Mouse (Mus musculus) lung, embryonic 15.5 days (tissue): ENCODE results near the gene Maml2. TPM values are rescaled to one million over a fixed set of nuclear protein-coding genes. Genes with fewer than 3 reads are reported as not detected.

Source experiments
- ATAC-seq: fragments of 200-750 bp; cut with Nextera tagmentation; 2 replicates; pipeline ENCODE4 v1.8.0; 2017; ENCODE audit warnings: moderate number of reproducible peaks, borderline replicate concordance; ENCODE audit not compliant: low FRiP score, low TSS enrichment; ENCODE audit errors: extremely low read depth
- H3K27ac ChIP-seq: fragments of 300-500 bp; sonication (generic); 2 replicates; pipeline ENCODE4 v1.5.1; 2015; ENCODE audit warnings: moderate library complexity, mild to moderate bottlenecking, inconsistent platforms
- H3K27me3 ChIP-seq: fragments of 300-500 bp; sonication (generic); 2 replicates; pipeline ENCODE4 v1.6.1; 2015; ENCODE audit warnings: inconsistent platforms
- H3K36me3 ChIP-seq: fragments of 300-500 bp; sonication (generic); 2 replicates; pipeline ENCODE4 v1.6.1; 2015; ENCODE audit warnings: inconsistent platforms
- H3K4me1 ChIP-seq: fragments of 300-500 bp; sonication (generic); 2 replicates; pipeline ENCODE4 v1.6.1; 2015; ENCODE audit warnings: inconsistent platforms
- H3K4me2 ChIP-seq: fragments of 300-500 bp; sonication (generic); 2 replicates; pipeline ENCODE4 v1.6.1; 2015; ENCODE audit warnings: inconsistent platforms, mild to moderate bottlenecking, moderate library complexity
- H3K4me3 ChIP-seq: fragments of 300-500 bp; sonication (generic); 2 replicates; pipeline ENCODE4 v1.5.1; 2015; ENCODE audit warnings: mild to moderate bottlenecking, inconsistent platforms
- H3K9ac ChIP-seq: fragments of 300-500 bp; sonication (generic); 2 replicates; pipeline ENCODE4 v1.6.1; 2015; ENCODE audit warnings: inconsistent platforms
- H3K9me3 ChIP-seq: fragments of 300-500 bp; sonication (generic); 2 replicates; pipeline ENCODE4 v1.6.1; 2016; ENCODE audit warnings: inconsistent platforms
- WGBS: fragments of 180-500 bp; shearing (Covaris S2); methylation state at CpG from one replicate; pipeline ENCODE4 v1.1.7; 2015; 5-methylcytosine and 5-hydroxymethylcytosine counted together
- microRNA-seq: library from miRNA; unstranded; fragments of <30 nt; microRNA quantifications from one replicate; pipeline ENCODE4, GENCODE M21; 2016
- polyA plus RNA-seq: library from polyadenylated mRNA; unstranded; fragments of >200 nt; fragmentation: Nextera tagmentation; extraction: Ambion mirVana; gene quantifications from 2 replicates; pipeline ENCODE4 v1.2.1, GENCODE M21; 2015

Gene Maml2
- polyA plus RNA-seq, 1 experiment from 2014 or later, result 14.5 TPM

GRCm38 (mm10) chr9:13749675-13749998, 451.9 kb downstream of the Maml2 start:
- Histone ChIP-seq H3K27ac (peak overlapping the region; percentile 96), H3K4me1 (peaks cover 14% of the 10 kb centered on the region), H3K36me3 (no peaks in the 10 kb centered on the region), H3K9ac (peak overlapping the region; percentile 96), H3K27me3 (no peaks in the 10 kb centered on the region), H3K4me3 (peak overlapping the region; percentile 90), H3K4me2 (peak overlapping the region; percentile 59), H3K9me3 (0 out of 2 replicates have a peak, but pooled peaks cover 2% of the 10 kb centered on the region)
- WGBS, result under 1% methylated on average over 7 of the region's 7 CpGs
- no peak for ATAC-seq

- H3K4me2 ChIP-seq, result no peak overlapping the region; the same call in 1 of the 2 replicates
- 51% methylated on average over 4 of the region's 4 CpGs for WGBS
- no peak for ATAC-seq
- H3K4me3 ChIP-seq, result no peak overlapping the region
- 0 out of 2 replicates have a peak, but pooled peaks cover 2% of the 10 kb centered on the region for H3K9me3 ChIP-seq
- H3K27me3 ChIP-seq, result no peaks in the 10 kb centered on the region
- no peaks in the 10 kb centered on the region for H3K36me3 ChIP-seq
- H3K4me1 ChIP-seq, result peaks cover 14% of the 10 kb centered on the region
- no peak overlapping the region for H3K27ac ChIP-seq
- no peak overlapping the region for H3K9ac ChIP-seq
Measured at GRCm38 (mm10) chr9:13752543-13752942, 454.8 kb downstream of the Maml2 start.

Small RNA genes within 50 kb of the gene (microRNA-seq; reads per million reads assigned to microRNA genes)
- gene Gm22643, result not detected

Other genes with a start within 250 kb of the Maml2 start
- 10.0 and 10.1 TPM in 2 replicates for gene Jrkl, start 52.1 kb upstream of the Maml2 start, polyA plus RNA-seq
- 11.4 and 13.3 TPM in 2 replicates for gene Ccdc82, start 51.0 kb upstream of the Maml2 start, polyA plus RNA-seq
- gene Gm17571, start 148.8 kb downstream of the Maml2 start, polyA plus RNA-seq, result not detected in 2 replicates